Mouse (Mus musculus) kidney, adult 2 months (tissue): ENCODE measurements around the gene Cpne5.

Experiments
- CTCF ChIP-seq: fragments of 200-500 bp; conservative IDR thresholded peaks from 2 replicates; pipeline ENCODE4 v1.5.1; 2011; ENCODE audit warnings: low read depth, mild to moderate bottlenecking, control low read depth, low read length, moderate library complexity, mixed read lengths; ENCODE audit not compliant: insufficient read depth, insufficient read length
- POLR2A ChIP-seq: fragments of 200-500 bp; IDR thresholded peaks from one replicate; pipeline ENCODE4 v1.6.1; 2011; ENCODE audit warnings: low read depth, low read length, control low read depth

GRCm38 (mm10) chr17:29268682-29269348 lies 30.8 kb upstream of the Cpne5 start, which contains the start of gene BC004004:
- TF ChIP-seq CTCF (peak; percentile 70), POLR2A (peak; percentile 26)
